Mouse (Mus musculus) cerebellum, adult 18-20 months (tissue): Measurements from ENCODE around the gene Slc7a6.
A peak's percentile ranks its signal among the peaks of the same experiment; 100 is the strongest.

Source experiments
- DNase-seq, 2 experiments: peaks; one replicate each; pipeline ENCODE4 v3.0.0; 2021

The Slc7a6 gene

GRCm38 (mm10) chr8:106140769-106141168, 27.9 kb upstream of the Slc7a6 start:
- peak; percentile 73 to 87 for DNase-seq

- no peak for DNase-seq
These were observed 23.3 kb upstream of the Slc7a6 start for GRCm38 (mm10) chr8:106145331-106145730.

GRCm38 (mm10) chr8:106146014-106146413, 22.6 kb upstream of the Slc7a6 start:
- DNase-seq = no peak

GRCm38 (mm10) chr8:106147868-106148565, 20.6 kb upstream of the Slc7a6 start:
- no peak for DNase-seq

GRCm38 (mm10) chr8:106149025-106149424, 19.6 kb upstream of the Slc7a6 start:
- DNase-seq = no peak

GRCm38 (mm10) chr8:106149801-106150652, 18.6 kb upstream of the Slc7a6 start, which contains the start of gene Pla2g15:
Gene Pla2g15 (plus strand): TSS chr8:106150399.
- DNase-seq = peak; percentile 89 to 95

GRCm38 (mm10) chr8:106150653-106151000, 18.0 kb upstream of the Slc7a6 start:
- DNase-seq = no peak

GRCm38 (mm10) chr8:106151041-106151440, 17.6 kb upstream of the Slc7a6 start:
- DNase-seq = no peak

- no peak for DNase-seq
These were observed 15.8 kb upstream of the Slc7a6 start for GRCm38 (mm10) chr8:106152876-106153275.

- no peak for DNase-seq
These were observed 11.2 kb upstream of the Slc7a6 start for GRCm38 (mm10) chr8:106157419-106157818.

- DNase-seq = no peak
These were observed 10.3 kb upstream of the Slc7a6 start for GRCm38 (mm10) chr8:106158381-106158780.

GRCm38 (mm10) chr8:106159876-106160275, 8.8 kb upstream of the Slc7a6 start:
- no peak for DNase-seq

GRCm38 (mm10) chr8:106163251-106163650, 5.4 kb upstream of the Slc7a6 start:
- no peak for DNase-seq

- peak; percentile 76 to 80 for DNase-seq
These were observed 3.2 kb upstream of the Slc7a6 start for GRCm38 (mm10) chr8:106165460-106165859.

- DNase-seq = peak in 1 of 2 experiments; percentile 47
These were observed 618 bp downstream of the Slc7a6 start for GRCm38 (mm10) chr8:106169017-106169933.

GRCm38 (mm10) chr8:106169934-106170480, 1.4 kb downstream of the Slc7a6 start:
- no peak for DNase-seq

GRCm38 (mm10) chr8:106173566-106173965, 4.9 kb downstream of the Slc7a6 start:
- DNase-seq = no peak

GRCm38 (mm10) chr8:106176891-106177290, 8.2 kb downstream of the Slc7a6 start:
- no peak for DNase-seq

- no peak for DNase-seq
These were observed 8.9 kb downstream of the Slc7a6 start for GRCm38 (mm10) chr8:106177594-106177993.

- no peak for DNase-seq
These were observed 9.8 kb downstream of the Slc7a6 start for GRCm38 (mm10) chr8:106178428-106178827.

GRCm38 (mm10) chr8:106185628-106186270, 17.1 kb downstream of the Slc7a6 start:
- DNase-seq = peak; percentile 40 to 50

- DNase-seq = no peak
These were observed 17.7 kb downstream of the Slc7a6 start for GRCm38 (mm10) chr8:106186394-106186793.
